11 mouse cellular contexts compared by ENCODE assay signal in genomic region chr1:86471504-86471961, GRCm38 (mm10). TPM values are rescaled to one million over a fixed set of nuclear protein-coding genes. Genes with fewer than 3 reads are reported as not detected.
DNase-seq lines count a peak whose midpoint lies in the region; ATAC-seq and TF ChIP-seq lines count a peak whose summit lies in the region.
"Not testable (repeated sequence)": the region's sequence is repeated elsewhere in the genome, so short reads cannot be mapped to it uniquely, and the experiment has no call there.
"Had no signal": no experiment of that assay in that cellular context is flagged by ENCODE, and none has a peak within 500 bp of the region (broad histone marks: within the 10 kb centered on the region; RNA-seq: fewer than 3 reads in every experiment).

No protein-coding gene starts in this region.

- peak overlapping the region; percentile 66 for H3K9ac ChIP-seq in ES-E14 (ENCODE audit: insufficient read depth, low read depth, low read length, poor library complexity, severe bottlenecking)
- peak overlapping the region; percentile 59 for H3K9ac ChIP-seq in liver, postnatal 0 days (replicated peaks)
- not testable (repeated sequence) for H3K9ac ChIP-seq in neural tube, embryonic 15.5 days (replicated peaks)

- H3K4me2 ChIP-seq in liver, postnatal 0 days (ENCODE audit: low read depth, low read length), result peak overlapping the region; percentile 73
- not testable (repeated sequence) for H3K4me2 ChIP-seq in neural tube, embryonic 15.5 days

- H3K9me3 ChIP-seq in ES-E14 (ENCODE audit: control insufficient read depth, insufficient read depth, low read depth, low read length); liver, postnatal 0 days (ENCODE audit: low read length); neural tube, embryonic 15.5 days (replicated peaks): not testable (repeated sequence)

- peak; percentile 72 for TF ChIP-seq CTCF in liver, postnatal 0 days (IDR thresholded peaks at IDR 0.05; ENCODE audit: low read depth)

- H3K36me3 ChIP-seq in ES-E14 (ENCODE audit: control insufficient read depth, insufficient read depth, low read length, poor library complexity, severe bottlenecking); liver, postnatal 0 days (replicated peaks; ENCODE audit: insufficient read depth, low read length); neural tube, embryonic 15.5 days: not testable (repeated sequence)

- 54% methylated on average over 11 of the region's 11 CpGs for WGBS in liver, postnatal 0 days (ENCODE audit: insufficient replicate concordance)
- 75% methylated on average over 11 of the region's 11 CpGs for WGBS in neural tube, embryonic 15.5 days

- peak overlapping the region; percentile 89 for H3K27ac ChIP-seq in ES-E14 (ENCODE audit: insufficient read depth, low read depth, low read length, poor library complexity, severe bottlenecking)
- H3K27ac ChIP-seq in liver, postnatal 0 days (ENCODE audit: low read depth), result peak overlapping the region; percentile 87
- peak overlapping the region; percentile 74; the same call in 1 of the 2 replicates for H3K27ac ChIP-seq in neural tube, embryonic 15.5 days (replicated peaks)

- H3K4me1 ChIP-seq in ES-E14 (ENCODE audit: control insufficient read depth in 2 of 2, insufficient read depth in 2 of 2, low read length in 2 of 2, poor library complexity in 1 of 2), result not testable (repeated sequence)
- H3K4me1 ChIP-seq in liver, postnatal 0 days (ENCODE audit: insufficient read depth), result peaks cover 40% of the 10 kb centered on the region
- peaks cover 11% of the 10 kb centered on the region for H3K4me1 ChIP-seq in neural tube, embryonic 15.5 days

- in situ Hi-C loops in ES-E14 (cut with MboI; ENCODE audit: low sequenced_read_pairs in 2 of 2, unreplicated experiment in 2 of 2), result not testable (repeated sequence)

- intact Hi-C loops in heart, postnatal 10 days (cut with DNase I), result not testable (repeated sequence)

- peak; percentile 15; the same call in 1 of the 2 replicates for ATAC-seq in erythroid progenitor cell, adult 5-6 weeks (replicated peaks; ENCODE audit: low FRiP score, poor library complexity, severe bottlenecking)
- ATAC-seq in liver, postnatal 0 days; neural tube, embryonic 15.5 days (ENCODE audit: low FRiP score): not testable (repeated sequence)

- not testable (repeated sequence) for TF ChIP-seq EP300 in liver, postnatal 0 days (IDR thresholded peaks at IDR 0.05; ENCODE audit: low read depth)

- peak overlapping the region; percentile 43 to 66 for H3K4me3 ChIP-seq in ES-E14 (ENCODE audit: insufficient read depth in 1 of 2, low read depth in 1 of 2, low read length in 2 of 2, poor library complexity in 1 of 2, severe bottlenecking in 1 of 2)
- not testable (repeated sequence) for H3K4me3 ChIP-seq in liver, postnatal 0 days (ENCODE audit: low read depth, low read length); neural tube, embryonic 15.5 days (replicated peaks)

- H3K27me3 ChIP-seq in liver, postnatal 0 days (ENCODE audit: insufficient read depth, low read length); neural tube, embryonic 15.5 days (replicated peaks): not testable (repeated sequence)

- not testable (repeated sequence) for DNase-seq in ES-E14 (ENCODE audit: low read depth, low spot score)
- DNase-seq in c-Kit-negative CD71-positive TER-119-positive erythroid progenitor cells, embryonic 14.5 days (ENCODE audit: low read depth, low spot score), result peak; percentile 51
- peak; percentile 58 to 75 for DNase-seq in heart, postnatal 10 days
- peak; percentile 65 for DNase-seq in kidney, postnatal 10 days
- peak; percentile 66 for DNase-seq in liver, postnatal 0 days
- peak; percentile 32 to 34 for DNase-seq in thymus, postnatal 36 days

TF ChIP-seq in ES-E14, 5 proteins besides CTCF, POLR2A, EP300 and RAD21:
- TF ChIP-seq ZC3H11A (IDR thresholded peaks at IDR 0.05; ENCODE audit: borderline replicate concordance, low read depth, low read length), result peak; percentile 38; the same call in 1 of the 2 replicates
- TF ChIP-seq ZNF384 (IDR thresholded peaks at IDR 0.05; ENCODE audit: low read depth, low read length), result peak; percentile 88

RNA-seq across cellular contexts. Expression of gene Tex44, which starts 45.4 kb away (rescaled TPM):
- total RNA-seq in ES-E14 (2012; rRNA removed), result 0.11 TPM in 1 of 2 replicates, not detected in the other
- total RNA-seq in erythroid progenitor cell, adult 5-6 weeks (2015; ENCODE audit: low replicate concordance), result not detected in 2 replicates
- not detected in 2 replicates for total RNA-seq in erythroid progenitor cell, adult 5-6 weeks (2017; ENCODE audit: low replicate concordance)
- not detected for total RNA-seq in heart, postnatal 10 days (2021)
- polyA plus RNA-seq in liver, postnatal 0 days (2015; fragmentation: Nextera tagmentation; extraction: Ambion mirVana), result not detected in 2 replicates
- polyA plus RNA-seq in neural tube, embryonic 15.5 days (2015; fragmentation: Nextera tagmentation; extraction: Ambion mirVana), result not detected in 2 replicates
- total RNA-seq: adrenal gland, adult 18-20 months had no signal
- polyA plus RNA-seq: forebrain, embryonic 16.5 days; midbrain, embryonic 13.5 days had no signal

RNA-seq across cellular contexts. Expression of gene Nmur1, which starts 45.5 kb away (rescaled TPM):
- total RNA-seq in ES-E14 (2012; rRNA removed), result 0.18 TPM in 1 of 2 replicates, not detected in the other
- 1.1 TPM in 1 of 2 replicates, not detected in the other for total RNA-seq in erythroid progenitor cell, adult 5-6 weeks (2015; ENCODE audit: low replicate concordance)
- not detected in 2 replicates for total RNA-seq in erythroid progenitor cell, adult 5-6 weeks (2017; ENCODE audit: low replicate concordance)
- not detected for total RNA-seq in heart, postnatal 10 days (2021)
- polyA plus RNA-seq in liver, postnatal 0 days (2015; fragmentation: Nextera tagmentation; extraction: Ambion mirVana), result not detected in 2 replicates
- polyA plus RNA-seq in neural tube, embryonic 15.5 days (2015; fragmentation: Nextera tagmentation; extraction: Ambion mirVana), result 0.13 TPM in 1 of 2 replicates, not detected in the other
- total RNA-seq: adrenal gland, adult 18-20 months had no signal
- polyA plus RNA-seq: forebrain, embryonic 16.5 days; midbrain, embryonic 13.5 days had no signal

RNA-seq across cellular contexts. Expression of gene Ptma, which starts 55.0 kb away (rescaled TPM):
- total RNA-seq in ES-E14 (2012; rRNA removed), result 2,106 and 2,587 TPM in 2 replicates
- 1,278 and 1,332 TPM in 2 replicates for total RNA-seq in erythroid progenitor cell, adult 5-6 weeks (2015; ENCODE audit: low replicate concordance)
- total RNA-seq in erythroid progenitor cell, adult 5-6 weeks (2017; ENCODE audit: low replicate concordance), result 1,012 and 1,167 TPM in 2 replicates
- total RNA-seq in heart, postnatal 10 days (2021), result 100 to 1,000 TPM; 535 to 599 TPM
- 750 and 799 TPM in 2 replicates for polyA plus RNA-seq in liver, postnatal 0 days (2015; fragmentation: Nextera tagmentation; extraction: Ambion mirVana)
- polyA plus RNA-seq in neural tube, embryonic 15.5 days (2015; fragmentation: Nextera tagmentation; extraction: Ambion mirVana), result 1,254 and 1,565 TPM in 2 replicates
